Mouse (Mus musculus): Measurements from ENCODE around the gene Cntn6.

DNA sequence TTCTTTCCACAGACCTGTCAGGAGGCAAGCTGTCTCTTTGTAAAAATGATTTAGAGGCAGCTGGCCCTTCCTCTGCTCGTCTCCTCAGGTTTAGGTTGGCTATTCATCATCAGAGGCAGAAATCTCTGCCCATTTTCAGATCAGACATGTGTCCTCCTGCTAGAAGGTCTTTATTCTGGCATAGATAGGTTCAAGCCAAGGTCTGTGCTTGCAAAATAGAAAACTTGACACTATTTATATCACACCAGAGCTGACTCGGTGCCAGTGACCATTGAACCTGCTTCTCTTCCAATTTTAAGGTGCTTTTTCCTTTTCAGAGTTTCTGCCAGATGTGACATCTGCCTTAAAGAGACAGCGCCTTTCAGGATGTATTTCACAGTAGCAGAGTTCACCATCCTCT is 95.4 kb downstream of the Cntn6 start:
- TF ChIP-seq CTCF (IDR thresholded peaks at IDR 0.05; ENCODE audit: low read depth) (no peak), EP300 (IDR thresholded peaks at IDR 0.05; ENCODE audit: low read depth) (no peak)
